Mouse (Mus musculus): ENCODE measurements around the gene Tbc1d22a.

Tbc1d22a gene

DNA sequence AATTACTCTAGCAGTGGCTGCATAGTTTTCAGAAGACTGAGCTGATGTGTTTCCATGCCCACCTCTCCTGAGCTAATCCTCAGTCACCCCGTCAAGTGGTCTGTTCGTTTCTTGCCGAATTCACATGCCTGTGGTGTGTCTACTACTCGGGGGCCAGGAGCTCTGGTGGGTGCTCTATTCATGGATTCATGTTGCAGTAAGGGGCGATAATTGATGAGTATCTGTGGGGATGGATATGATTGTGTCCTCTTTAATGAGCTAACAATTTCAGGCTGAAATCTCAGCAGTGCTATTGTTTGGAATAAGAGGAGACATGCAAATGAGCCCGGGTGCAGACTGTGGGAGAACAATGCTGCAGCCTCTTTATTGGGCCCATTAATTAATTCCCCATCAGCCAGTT lies 201.7 kb downstream of the Tbc1d22a start:
- DNase-seq = no peak

DNA sequence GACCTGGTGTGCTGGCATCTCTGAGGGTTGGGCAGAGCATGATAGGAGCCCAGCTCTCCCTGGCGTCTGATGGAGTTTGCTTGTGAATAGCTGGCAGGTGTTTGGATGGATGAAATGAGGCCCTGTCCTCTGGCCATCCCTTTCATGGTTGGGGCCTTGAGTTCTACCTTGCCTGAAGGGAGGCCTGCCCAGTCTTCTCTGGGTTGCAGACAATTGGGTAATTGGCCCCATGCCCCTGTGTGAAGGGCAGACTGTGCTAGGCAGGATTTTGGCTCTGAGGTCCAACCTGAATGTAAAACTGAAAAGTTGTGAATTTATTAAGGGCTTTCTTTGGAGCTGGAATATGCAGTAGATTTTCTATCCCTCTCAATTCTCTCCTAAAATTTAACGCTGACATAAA lies 204.2 kb downstream of the Tbc1d22a start:
- peak; percentile 29 to 61 for DNase-seq

DNA sequence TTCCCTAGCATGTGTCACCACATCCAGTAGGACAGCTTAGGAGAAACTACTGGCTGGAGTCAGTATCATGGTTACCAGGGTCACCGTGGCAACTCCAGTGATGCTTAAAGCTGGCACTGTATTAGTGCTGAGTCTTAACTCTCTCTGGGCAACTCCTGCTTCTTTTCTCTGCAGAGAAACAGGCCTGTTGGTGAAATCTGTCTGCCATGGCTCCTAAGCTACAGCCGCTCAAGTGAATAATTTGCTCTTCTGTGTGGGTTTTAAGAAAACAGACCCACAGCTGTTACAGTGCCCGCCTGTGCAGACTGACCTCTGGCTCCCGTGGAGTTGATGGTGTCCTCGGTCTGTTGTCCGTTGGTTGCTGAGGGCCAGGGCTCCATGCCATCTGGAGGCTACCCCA lies 205.4 kb downstream of the Tbc1d22a start:
- DNase-seq = no peak

DNA sequence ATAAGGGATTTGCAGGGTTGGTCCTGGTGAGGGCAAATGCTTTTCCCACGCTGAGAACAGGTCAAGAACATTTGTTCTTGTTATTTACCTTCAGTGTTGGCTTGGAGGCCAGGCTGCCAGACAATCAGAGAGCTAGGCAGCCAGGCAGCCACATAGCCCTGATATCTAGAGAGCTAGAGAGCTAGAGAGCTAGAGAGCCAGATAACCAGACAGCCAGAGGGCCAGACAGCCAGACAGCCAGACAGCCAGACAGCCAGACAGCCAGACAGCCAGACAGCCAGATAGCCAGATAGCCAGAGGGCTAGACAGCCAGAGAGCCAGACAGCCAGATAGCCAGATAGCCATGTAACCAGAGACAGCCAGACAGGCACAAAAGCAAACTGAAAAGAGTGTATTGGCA lies 208.6 kb downstream of the Tbc1d22a start:
- no peak for DNase-seq

DNA sequence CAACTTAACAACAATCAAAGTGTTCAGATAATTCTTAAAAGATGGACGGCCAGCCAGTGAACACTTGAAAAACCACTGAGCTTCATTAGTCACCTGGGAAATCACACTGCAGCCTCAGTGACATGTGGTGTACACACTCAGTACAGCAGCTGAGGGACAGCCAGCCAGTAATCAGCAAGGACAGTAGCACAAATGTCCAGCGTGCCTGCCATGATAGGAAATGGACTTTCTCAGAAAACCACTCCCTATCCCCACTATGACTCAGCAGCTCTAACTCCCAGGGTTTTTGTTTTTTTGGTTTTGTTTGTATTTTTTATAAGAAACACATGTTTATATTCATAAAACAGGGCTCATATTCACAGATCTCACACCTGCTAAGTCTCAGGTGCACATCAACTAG lies 209.6 kb downstream of the Tbc1d22a start:
- DNase-seq = no peak

DNA sequence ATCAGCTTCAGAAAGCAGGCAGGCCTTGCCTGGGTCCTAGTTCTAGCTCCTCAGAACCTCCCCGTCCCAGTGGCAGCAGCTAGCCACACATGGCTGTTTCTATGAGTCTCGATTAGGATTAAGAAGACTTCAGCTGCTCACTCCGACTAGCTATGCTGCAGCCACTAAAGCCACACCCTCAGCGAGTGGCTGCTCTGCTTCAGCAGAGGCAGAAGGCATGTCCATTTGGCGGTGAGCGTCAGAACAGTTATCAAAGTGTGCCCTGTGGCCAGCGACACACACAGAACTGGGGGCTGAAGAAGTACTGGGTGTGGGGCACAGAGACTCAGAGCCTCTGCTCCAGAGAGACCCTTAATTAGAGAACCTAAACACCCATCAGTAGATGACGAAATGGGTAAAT lies 210.7 kb downstream of the Tbc1d22a start:
- DNase-seq = no peak

DNA sequence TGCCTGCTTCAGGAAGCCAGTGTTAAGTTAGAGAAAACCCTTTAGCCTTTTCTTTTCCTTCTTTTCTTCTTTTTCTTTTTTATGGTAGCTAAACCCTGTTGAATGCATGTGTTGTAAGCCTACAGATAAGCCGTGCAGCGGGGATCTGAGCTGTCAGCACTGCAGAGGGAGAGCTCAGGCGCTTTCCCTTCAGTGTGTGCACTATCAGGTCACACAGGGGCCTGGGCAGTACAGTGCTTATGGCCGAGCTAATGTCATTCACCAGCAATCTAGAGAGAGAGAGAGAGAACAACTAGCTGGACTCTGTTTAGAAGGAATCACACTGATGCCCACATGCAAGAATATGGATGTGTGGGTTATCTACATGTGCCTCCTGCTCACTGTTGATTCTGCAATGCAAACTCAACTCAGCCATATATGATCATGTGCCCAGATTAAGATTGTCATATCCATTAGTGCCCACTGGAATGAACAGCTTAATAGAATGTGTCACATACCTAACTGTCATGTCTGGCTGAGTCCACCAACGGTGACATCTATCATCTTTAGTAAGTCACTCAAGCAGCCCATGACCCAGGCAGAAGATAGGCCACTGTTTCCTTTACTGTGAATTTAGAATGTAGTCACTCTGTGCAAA lies 212.2 kb downstream of the Tbc1d22a start:
- DNase-seq = no peak

DNA sequence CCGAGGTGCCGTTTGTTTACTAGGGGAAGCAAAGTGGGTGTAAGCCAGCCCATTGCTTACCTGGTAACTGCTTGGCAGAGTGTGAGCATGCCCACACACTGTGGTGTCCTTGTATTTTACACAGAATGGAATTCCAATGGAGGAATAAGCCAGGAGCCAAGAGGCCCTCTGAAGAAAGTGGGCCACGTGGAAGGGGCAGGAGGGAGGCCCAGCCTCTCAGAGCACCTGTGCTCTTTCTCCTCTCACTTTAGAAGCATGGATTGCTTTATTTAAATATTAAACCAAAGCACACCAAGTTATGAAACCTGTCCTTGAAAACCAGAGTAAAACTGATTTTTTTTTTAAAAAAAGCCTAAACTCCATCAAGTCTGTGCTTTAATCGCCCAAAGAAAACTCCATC lies 213.2 kb downstream of the Tbc1d22a start:
- DNase-seq = no peak

DNA sequence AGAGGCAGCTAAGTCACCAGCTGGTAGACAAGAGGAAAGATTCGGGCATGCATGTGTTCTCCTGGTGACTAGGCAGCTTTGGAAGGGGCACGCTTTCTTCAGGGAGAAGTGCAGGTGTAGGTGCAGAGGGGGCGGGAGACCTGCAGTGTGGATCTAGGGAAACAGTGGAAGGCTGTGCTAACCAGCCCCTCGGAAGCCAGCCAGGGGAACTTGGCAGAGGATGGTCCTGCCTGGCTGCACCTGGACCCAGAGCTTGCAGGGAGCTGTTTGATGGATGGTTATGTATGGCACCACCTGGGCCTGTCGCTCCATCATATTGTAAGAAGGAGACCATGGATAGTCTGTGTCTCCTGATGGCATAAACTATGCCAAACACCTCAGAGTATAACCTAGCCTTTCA lies 214.2 kb downstream of the Tbc1d22a start:
- peak; percentile 58 to 75 for DNase-seq

DNA sequence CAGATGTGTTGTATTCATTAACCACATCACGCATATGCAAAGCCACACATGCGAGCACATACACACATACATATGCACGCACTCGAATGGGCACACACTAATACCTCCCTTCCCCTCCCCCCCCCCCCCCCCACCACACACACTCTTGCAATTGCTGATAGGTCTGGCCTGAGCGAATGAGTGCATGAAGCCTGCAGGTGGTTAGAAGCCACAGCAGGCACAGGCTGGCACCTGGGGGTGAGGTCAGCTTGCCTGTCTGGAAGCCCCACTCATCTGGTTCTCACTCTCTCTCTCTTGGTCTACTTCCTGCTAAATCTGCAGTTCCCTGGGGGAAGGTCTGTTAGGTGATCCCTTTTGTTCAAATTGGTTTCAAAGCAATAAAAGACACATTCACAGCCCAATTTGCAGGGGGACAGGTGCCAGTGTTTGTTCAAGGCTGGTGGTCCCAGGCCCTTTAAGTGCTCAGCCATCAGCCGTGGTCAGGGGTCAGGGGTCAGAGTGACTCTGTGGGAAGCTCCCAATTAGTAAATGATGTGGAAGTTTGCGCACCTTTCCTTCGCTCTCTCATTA lies 215.6 kb downstream of the Tbc1d22a start:
- DNase-seq = no peak

DNA sequence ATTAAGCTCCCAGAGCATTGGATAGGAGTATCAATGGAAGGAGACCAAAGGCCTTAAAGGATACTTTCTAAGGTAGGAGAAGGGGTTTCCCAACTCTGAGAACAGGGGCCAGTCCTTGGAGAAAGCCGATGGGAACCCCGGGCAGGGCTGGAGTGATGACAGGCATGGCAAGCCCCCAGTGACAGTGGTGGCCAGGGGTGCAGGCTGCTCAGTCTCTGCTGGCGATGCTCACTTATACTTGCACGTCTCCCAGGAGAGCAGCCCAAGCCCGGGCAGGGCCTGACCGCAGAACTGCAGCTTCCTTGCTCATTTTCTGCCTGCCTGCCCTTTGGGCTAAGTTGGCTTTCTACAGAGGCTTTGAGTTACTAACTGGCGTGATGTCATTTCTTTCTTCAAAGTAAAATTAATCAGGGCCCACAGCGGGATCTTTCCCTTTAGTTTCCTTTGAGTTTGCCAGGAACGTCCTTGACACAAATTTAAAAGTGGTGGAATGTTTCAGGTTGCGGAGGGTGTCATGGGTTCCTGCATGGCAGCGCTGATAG lies 217.4 kb downstream of the Tbc1d22a start:
- no peak for DNase-seq

DNA sequence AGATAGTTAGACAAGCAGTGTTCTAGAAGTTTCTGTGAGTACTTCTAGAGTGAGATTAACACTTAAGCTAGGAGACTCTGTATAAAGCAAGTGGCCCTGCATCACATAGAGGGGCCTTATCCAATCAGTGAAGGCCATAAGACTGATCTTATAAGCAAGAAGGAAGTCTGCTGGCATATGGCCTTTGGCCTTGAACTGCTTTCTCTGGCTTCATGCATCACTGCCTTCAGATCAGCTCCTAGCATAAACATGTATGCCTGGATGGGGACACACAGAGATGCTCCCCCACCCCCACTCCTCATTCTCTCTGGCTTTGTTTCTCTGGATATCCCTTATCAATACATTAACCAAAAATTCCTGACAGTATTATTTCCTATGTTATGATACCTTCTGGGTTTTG lies 218.5 kb downstream of the Tbc1d22a start:
- DNase-seq = no peak

DNA sequence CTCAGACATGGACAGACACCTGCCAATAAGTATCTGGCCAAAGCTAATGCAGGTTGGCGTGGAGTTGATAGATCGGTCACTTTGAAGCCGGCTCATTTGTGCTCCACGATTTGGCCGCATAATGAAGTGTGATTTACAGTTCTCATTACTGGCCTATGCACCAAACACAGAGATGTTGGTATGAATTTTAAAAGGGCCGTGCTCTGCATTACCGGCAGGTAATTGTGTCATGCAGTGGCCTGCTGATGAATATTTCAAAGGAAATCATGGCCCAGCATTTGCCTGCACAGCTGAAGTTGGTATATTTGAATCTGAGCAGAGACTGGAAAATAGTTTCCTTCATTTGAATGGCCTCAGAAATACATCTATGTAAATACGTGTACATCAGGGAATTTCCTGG lies 219.1 kb downstream of the Tbc1d22a start:
- no peak for DNase-seq

DNA sequence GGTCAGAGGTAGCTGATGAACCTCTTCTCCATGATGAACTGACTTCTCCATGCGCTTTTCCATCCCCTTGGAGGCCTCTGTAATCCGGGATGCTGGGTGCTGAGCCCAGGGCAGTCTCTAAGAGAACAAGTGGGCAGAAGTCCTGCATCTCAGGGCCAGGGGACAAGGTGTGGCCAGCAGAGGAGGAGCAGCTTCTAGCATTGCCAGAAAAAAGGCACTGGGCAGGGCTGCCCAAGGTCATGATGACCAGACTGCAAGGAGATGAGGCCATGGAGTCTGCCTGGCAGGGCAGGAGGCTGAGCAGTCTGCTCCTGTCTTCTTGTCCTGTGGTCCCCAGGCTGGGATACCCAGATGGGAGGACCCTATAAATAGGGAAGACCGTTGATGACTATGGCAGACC lies 220.0 kb downstream of the Tbc1d22a start:
- DNase-seq = no peak

DNA sequence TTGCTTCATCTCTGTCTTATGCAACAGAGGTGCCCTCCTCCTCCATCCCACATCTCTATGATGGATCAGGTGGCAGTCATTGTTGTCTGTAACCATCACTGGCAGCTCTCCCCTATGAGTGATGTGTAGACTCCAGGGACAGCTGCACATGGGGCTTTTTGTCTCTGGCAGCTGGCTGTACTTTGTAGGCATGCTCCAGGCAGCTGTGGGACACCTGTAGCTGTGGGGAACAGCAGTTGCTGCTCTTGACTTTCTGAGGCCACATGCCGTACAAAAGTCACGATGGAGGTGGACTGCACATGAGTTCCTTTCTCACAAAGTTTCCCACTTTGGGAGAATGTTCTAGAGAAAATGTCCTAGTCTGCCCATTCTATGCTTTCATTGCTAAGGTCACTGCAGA lies 223.1 kb downstream of the Tbc1d22a start:
- DNase-seq = no peak

DNA sequence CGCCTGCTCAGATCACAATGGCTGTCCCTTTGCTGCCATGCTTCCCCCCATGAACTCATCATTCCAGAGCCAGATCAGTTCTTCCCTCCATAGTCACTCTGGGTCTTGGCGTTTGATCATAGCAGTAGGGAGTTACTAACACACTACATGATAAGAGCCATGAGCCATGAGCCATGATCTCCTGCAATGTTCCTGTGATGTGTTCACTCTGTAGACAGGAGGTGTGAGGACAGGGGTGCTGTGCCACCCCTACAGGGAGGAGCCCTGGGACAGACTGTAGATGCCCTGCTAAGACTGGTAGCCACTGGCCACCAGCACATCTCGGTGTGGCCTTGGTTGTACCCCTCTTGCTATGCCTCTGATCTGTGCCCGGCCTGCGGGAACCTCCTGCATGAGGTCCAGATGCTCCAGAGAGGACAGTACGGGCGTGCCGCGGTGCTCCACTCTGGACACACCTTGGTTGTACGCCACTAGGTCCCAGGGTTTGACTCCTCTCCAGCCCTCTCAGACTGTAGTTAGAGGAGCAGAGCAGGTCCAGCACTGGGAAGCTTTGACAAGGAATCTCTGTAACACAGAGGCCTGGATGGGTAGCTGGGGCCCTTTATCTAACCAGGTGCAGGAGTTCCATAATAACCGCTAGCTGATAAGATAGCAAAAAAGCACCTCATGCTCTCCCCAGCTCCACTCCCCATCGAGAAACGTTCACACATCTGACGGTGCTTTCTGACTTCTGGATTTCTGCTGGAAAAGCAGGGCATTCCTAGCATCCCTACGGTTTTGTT lies 224.9 kb downstream of the Tbc1d22a start:
- DNase-seq = no peak

DNA sequence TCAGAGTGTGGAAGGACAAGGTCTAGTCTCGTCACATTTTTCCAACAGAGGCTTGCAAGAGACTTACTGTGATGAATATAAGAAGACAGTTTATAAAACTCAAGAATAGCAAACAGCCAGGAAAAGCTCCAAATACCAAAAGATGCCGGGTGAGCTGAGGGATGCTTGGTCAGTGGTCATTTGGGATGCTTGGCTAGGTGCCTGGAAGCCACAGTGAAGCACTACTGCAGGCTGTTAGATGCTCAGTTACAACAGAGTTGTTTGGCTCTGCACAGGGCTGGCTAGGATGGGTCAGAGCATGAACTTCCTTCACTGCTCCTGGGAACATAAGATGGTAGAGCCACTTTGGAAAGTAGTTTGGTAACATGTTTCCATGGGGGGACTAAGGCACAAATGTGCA lies 230.0 kb downstream of the Tbc1d22a start:
- DNase-seq = peak; percentile 44 to 70

DNA sequence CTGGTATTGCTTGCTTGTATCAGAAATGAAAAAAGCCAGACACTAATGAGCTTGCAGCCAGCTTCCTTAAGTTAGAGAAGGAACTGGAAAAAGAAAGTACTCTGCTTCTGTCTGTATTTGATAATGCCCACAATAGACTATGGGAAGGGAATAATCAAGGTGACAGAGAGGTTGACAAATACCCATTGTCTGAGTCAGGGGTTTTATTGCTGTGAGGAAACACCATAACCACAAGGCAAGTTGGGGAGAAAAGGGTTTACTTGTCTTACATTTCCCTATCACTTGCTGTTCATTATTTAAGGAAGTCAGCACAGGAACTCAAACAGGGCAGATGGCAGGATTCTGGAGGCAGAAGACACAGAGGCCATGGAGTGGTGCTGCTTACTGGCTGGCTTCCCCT lies 231.8 kb downstream of the Tbc1d22a start:
- DNase-seq = no peak

DNA sequence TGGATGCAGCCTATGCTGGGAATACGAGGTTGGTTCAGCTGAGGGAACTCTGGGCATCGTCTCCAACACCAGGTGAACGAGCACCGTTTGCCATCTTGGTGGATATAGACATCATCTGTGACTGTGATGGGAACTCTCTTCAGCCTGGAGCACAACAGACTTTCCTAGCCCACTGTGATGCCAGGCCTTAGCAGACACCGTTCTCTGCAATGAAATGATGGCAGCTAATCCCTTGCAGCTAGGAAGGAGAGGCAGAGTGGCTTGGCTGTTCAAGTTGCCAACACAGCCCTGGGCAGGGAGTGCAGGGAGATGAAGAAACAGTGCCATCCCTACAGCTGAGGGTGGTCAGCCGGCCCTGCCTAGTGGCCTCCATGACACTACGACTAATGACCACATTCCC lies 233.0 kb downstream of the Tbc1d22a start:
- peak in 1 of 2 experiments; percentile 26 for DNase-seq

DNA sequence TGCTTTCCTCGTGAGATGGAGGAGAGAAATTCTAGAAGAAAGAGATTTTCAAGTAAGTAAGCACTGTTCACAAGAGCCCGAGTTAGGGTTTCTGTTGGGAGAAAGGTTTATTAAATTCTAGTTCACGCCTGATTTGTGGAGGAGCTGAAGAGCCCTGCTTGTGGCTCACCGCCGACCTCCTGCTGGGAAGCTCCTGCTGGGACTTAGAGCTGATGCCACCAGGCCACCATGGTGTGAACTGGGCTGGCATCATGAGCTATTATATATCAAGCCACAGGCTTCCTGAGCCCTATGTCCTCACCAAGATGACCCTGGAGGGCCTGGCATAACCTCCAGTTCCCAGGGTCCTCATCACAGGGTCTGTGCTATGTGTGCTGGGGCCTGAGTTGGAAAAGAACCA lies 235.0 kb downstream of the Tbc1d22a start:
- peak; percentile 68 to 76 for DNase-seq

DNA sequence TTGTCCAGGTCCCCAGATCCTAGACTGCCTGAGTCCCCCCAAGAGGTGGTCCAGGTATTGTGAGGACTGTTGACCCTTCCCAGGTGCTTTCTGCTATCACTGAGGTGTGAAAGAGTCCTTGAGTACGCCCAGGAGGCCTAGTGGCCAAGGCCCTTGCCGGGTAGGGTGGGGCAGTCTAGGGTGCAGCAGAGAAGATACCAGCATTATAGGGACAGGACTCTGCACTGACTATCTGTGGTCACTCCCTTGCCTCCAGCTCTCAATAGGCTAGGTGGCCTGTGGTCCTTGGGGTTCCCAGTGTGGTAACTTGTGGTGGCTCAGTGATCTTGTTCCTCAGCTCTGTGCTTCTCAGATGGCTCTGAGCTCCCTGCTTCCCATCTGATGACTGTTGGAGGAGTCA lies 235.5 kb downstream of the Tbc1d22a start:
- no peak for DNase-seq

DNA sequence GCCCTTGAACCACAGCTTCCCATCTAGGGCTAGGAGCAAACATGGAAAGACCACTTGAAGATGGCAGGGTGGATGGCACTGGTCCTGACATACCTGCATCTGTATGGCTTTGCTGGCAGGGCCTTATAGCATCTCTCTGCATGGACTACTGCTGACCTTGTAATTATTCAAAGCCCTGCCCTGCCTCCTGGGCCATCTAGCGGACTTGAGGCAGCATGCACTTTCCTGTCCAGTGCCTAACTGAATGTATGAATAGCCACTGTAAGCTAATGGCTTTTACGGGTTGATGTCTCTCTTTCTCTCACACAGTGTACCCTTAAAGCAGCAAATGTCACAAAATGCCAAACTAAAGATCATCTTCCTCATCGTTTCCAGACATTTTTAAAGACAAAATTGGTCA lies 245.2 kb downstream of the Tbc1d22a start:
- DNase-seq = no peak

DNA sequence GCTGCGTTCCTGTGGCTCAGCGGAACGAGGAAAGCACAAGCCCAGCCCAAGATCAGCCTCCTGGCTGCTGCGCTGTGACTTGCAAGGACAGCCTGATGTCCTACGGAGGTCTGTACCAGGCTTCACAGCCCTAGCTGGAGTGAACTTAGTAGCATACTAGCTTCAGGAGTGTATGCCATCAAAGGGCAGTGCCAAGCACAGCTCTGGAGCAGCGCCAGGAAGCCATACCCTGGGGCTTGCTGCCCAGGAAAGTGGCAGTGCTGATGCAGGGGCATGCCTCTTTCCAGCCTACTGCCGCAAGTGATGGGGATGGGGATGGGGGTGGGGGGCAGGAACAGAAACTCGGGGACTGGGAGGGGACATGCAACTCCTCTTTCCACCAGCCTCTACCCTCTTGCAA lies 248.4 kb downstream of the Tbc1d22a start:
- DNase-seq = peak in 1 of 2 experiments; percentile 41

DNA sequence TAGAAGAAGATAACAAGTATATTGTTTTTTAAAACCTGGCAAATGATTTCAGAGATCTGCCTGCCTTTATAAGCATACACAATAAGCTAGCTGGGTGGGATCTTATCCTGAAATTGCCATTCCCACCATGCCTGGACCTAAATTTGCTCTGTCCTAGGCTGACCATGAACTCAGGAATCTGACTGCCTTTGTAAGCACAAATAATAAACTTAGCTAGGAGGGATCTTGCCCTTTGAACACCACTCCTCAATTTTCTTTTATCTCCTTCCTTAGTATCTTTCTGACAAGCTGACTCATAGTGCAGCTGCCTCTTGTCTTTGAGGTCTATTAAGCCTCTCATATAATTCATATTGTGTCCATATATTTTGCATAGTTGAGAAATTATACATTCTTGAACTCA lies 253.8 kb downstream of the Tbc1d22a start:
- DNase-seq = no peak
